Mouse (Mus musculus) G1E-ER4 (cell line): ENCODE measurements around the gene Cdk12. TPM values are rescaled to one million over a fixed set of nuclear protein-coding genes. Genes with fewer than 3 reads are reported as not detected.

Experiments used
- GATA1 ChIP-seq: IDR thresholded peaks from one replicate; pipeline ENCODE4 v1.8.0; 2012; ENCODE audit warnings: low read length, inconsistent platforms
- polyA plus RNA-seq: library from polyadenylated mRNA; stranded (reverse); fragments of >175 nt; gene quantifications from 2 replicates; pipeline ENCODE4 v1.2.3, GENCODE M21; 2012

Gene Cdk12
- polyA plus RNA-seq, 1 experiment = 19.2 TPM

DNA sequence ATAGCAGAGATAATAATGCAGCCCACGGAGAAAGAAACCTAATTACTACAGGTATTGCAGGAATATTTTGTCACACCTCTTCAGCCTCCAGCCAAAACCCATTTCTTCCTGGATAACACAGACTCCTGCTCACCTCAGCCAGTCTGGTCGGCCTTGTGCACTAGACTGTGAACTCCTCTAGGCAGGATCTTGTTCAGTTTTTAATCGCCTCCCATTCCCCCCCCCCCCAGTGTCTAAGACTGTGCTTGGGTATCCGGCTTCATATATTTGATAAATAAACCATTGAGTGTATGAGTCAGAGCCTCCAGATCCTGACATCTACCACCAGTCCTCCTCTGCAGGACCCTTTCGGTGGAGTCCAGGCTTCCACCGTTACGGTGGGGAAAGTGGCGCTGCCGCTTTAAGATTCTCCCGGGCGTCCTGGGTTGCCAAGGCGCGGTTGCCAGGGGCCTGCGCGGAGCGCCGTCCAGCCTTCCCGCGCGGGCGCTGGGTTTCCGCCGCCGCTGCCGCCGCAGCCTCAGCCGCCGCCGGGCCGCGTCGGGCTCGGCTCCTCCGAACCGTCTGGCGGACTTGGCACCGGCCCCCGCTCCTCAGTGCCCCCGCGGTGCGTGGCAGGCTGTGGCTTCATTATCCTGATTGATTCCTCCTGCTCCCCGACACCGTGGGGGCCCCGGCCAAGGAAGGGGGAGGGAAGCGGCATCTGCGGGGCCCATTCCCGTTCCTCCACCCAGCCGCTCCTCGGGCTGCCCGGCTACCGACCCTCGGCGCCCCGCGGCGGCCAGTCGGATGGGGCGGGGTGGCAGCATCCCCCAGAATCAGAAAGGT lies 91.5 kb downstream of the Cdk12 start:
- no peak for TF ChIP-seq GATA1

DNA sequence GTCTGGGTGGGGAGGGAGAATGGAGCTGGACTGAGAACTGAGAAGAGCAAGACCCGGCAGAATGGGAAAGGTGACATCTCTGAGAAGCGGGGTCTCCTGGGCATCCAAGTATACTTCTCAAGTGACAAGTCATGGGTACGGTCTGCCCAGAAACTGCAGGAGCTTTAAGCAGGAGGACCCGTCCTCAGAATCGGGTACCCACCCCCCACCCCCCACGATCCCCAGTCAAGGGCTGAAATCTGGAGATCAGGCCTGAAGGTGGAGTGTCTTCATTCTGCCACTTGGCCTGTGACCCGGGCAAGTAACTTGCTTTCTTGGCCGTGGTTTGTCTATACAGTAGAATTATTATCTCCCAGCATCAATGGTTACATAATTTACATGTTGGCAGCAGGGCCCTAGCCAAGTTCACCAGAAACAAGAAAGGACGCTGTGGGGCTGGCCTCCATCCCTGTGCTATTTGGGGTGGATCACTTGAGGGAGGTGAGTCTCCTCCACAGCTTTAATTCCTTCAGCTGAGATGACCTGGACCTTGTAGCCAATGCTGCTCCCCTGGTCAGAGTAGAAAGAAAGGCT lies 92.2 kb downstream of the Cdk12 start:
- TF ChIP-seq GATA1 = no peak

DNA sequence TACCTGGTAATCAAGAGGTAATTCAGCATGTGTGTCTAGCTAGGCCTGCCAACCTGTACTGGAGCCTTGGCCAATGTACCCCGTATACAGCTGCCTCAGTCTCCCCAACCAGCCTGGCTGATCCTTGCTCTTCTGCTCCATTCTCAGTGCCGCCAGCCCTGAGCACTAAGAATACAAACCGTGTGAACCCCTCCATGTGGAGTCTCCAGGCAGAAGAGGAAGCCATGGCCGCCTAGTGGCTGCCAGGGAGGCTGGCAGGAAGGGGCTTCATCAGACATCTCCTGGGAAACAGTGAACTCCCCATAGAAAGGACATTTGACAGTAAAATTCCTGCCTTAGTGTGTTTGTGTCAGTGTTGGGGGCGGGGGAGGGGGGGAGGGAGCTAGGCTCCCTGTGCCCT lies 93.4 kb downstream of the Cdk12 start:
- no peak for TF ChIP-seq GATA1

DNA sequence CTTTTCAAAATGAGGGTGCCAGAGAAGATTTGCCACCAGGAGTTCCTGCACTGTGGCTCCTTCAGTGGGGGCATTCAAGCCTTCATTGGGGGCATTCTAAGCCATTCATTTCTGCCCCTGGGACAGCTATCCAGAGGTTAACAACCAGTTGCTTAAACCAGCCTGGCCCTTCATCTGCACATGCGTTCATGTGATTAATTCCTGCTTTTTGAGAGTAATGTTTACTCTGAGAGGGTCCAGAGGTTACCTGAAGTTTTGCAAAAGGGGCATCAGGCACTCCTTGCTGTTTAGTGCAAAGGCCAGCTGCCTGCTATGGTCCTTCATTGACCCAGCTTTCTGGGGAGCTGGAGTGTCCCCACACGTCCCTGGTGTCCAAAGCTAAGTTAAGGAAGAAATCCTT lies 94.1 kb downstream of the Cdk12 start:
- TF ChIP-seq GATA1 = no peak

DNA sequence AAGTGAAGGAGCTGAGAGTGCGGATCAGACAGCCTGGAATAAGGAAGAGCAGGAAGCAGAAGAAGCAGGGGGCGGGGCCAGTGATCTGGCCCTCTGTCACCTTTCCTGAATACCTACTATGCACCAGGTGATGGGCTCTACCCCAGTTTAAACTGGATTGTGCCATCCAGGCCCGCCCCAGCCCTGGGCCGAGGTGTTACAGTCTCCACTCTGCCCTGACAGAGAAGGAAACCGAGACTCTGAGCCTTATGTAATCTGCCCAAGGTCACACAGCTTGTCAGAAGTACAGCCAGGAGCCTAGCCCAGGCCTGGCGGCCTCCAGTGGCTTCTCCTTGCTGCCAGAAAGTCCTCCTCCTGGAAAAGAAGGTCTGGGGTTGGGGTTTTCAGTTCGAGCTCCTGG lies 94.9 kb downstream of the Cdk12 start:
- TF ChIP-seq GATA1 = no peak

DNA sequence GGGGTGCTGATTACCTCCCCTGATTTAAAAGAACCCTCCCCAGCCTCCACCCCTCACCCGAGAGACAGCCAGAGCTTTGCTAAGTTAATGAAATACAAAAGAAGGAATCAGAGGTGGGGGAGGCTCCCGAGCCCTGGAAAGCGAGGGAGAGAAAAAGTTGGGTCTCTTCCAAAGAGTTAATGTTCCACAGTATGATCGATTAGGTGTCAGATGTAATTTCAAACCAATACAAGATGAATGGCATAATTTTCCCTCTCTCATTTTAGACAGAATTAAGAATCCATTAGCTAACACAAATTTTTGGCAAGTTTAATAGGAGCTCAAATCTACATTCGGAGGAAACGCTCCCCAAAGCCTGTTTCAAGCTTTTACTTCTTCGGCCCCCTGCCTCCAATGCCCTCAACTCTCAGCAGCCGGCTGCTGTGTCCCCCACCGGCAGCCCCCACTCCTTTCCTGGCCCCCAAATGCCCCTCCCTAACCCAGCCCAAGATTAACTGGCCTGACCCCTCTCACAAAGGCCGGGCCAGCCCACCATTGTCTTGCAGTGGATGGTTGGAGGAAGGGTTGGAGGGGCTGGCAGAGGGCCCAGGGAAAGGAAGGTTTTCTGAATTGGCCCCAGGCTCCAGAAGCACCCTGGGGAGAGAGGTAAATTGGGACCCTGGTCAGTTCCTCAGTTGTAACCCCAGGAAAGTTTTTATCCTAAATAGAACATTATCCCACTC lies 95.8 kb downstream of the Cdk12 start:
- no peak for TF ChIP-seq GATA1

DNA sequence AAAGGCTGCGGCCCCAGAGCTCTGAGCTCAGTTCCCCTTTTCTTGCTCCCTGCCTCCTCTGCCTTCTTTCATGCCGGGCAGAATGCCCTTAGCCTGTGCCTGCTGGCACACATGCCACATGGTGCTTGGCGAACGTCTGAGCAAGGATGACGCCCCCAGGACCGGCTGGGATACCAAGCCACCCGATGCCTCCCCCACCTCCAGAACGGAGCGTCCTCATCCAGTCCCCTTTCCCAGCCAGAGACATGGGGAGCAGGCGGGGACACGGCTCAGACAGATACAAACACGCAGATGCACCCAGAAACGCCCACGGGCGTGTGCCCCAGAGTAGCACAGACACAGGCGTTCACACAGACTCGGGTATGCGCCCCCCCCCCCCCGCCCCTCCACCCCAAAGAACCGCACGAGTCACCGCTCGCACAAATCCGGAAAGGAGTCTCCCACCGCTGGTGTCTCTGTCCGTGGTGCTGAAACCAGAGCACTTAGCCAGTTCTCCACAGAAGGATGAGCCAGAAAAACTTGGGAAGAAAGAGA lies 111.0 kb downstream of the Cdk12 start:
- no peak for TF ChIP-seq GATA1

DNA sequence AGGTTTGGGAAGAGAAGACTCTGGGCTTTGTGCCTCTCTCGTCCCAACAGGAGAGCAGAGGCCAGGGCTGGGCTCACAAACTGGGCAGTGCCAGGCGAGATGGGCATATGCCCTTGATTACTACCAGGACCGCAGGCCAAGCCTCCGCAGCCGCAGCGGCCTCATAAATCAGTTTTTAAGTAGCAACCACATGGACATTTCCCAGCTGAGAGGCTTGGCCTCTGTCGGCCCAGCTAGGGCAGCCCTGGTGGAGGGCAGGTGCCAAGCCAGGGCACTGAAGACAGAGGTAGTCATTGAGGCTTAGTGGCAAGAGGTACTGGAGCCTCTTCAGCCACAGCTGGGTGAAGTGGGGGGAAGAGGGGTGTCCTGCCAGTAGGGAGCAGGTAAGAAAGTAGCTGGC lies 114.6 kb downstream of the Cdk12 start:
- no peak for TF ChIP-seq GATA1

DNA sequence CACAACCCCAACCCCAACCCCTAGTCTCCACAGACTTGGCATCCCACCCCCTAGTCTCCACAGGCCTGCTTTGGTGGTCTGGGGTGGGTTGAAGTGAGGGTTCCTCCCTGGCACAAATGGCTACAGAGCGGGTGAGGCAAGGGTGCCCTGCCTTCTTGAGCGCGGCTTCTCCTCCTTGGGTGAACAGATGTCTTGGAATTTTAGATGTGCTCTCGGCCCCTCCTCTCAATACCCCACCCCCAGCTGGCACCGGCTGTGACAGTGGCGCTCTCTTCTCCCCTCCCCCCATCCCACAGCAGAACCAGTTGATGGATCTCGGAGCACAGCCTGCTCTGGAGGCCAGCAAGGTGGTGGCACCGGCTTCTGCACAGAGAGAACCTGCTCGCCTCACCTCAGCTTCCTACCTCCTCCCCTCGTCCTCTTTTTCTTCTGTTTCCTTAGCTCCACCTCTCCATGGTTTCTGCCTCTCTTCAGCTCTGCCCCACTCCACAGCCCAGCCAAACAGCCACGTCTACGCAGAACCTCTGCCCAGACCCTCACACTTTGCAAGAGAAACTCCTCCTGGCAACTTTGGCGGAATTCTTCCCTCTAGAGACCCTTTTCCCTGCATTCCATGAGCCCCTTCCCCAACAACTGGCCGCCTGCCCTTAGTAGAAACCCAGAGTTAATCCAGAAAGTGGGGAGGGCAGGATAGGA lies 115.7 kb downstream of the Cdk12 start:
- TF ChIP-seq GATA1 = no peak

DNA sequence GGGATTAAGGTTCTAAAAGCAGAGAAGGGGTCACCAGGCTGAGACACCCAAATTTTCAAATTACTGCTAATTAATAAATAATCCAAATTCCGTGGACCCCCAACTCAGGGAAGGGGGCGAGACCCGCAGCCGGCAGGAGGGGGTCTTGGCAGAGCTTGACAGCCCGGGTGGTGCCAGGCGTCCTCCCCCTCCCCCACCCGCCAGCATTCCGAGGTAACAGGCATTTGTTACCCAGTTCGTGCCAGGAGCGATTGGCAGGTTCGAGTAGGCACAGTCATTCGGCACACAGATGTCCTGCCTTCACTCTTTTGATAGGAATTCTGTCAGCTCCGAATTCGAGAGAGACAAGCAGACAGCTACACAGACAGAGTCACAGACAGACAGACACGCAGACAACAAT lies 116.3 kb downstream of the Cdk12 start:
- no peak for TF ChIP-seq GATA1

DNA sequence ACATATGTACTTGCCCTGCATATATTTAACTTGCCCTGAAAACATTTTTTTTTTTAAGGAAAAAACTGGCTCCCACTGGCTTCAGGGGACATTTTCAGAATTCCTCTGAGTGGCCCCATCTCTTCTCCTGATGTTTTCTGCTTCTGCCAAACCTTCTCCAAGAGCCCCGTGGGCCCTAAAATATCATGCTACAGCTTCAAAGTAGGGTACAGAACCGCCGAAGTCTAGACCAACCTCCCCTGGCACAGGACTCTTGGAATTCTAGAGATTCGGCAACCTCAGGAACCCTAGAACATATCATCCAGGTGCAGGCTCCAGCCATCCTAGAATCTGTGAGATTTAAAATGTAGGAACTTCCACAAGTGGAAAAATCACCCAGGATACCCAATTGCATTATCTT lies 116.7 kb downstream of the Cdk12 start:
- TF ChIP-seq GATA1 = no peak

DNA sequence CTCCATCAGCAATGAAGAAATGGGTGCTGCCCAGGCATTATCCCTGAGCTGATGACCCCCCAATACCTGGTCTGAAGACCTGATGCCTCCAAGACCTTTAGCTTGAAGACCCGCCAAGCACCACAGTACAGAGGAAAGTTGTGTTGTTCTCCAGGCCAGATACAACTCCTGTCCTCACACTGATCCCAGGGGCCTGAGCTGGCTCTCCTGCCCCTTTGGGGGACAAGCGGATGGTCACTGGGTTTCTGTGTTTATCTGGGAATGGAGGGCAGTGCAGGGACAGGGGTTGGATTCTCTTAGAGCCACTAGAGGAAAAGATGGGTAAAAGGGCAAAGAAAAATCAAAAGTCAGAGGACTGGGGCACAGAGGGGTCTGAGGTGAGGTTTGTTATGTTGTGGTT lies 117.1 kb downstream of the Cdk12 start:
- no peak for TF ChIP-seq GATA1

DNA sequence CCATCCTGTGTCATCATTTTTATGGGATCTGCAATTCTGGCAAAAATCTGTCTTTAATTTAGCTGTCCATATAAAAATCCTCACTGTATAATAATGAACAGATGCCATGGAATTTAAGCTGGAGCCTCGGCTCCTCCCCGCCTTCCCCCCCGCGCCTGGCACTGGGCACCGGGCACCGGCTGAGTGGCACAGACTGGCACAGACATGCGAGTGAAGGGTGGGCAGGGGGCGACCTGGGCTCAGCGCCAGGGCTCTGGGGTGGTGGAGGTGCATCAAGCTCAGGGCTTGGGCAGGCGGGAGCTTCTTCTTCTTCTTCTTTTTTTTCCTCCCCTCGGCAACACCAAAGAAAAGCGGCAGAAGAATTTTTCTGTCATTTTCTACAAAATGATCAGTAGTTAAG lies 117.5 kb downstream of the Cdk12 start:
- TF ChIP-seq GATA1 = no peak

DNA sequence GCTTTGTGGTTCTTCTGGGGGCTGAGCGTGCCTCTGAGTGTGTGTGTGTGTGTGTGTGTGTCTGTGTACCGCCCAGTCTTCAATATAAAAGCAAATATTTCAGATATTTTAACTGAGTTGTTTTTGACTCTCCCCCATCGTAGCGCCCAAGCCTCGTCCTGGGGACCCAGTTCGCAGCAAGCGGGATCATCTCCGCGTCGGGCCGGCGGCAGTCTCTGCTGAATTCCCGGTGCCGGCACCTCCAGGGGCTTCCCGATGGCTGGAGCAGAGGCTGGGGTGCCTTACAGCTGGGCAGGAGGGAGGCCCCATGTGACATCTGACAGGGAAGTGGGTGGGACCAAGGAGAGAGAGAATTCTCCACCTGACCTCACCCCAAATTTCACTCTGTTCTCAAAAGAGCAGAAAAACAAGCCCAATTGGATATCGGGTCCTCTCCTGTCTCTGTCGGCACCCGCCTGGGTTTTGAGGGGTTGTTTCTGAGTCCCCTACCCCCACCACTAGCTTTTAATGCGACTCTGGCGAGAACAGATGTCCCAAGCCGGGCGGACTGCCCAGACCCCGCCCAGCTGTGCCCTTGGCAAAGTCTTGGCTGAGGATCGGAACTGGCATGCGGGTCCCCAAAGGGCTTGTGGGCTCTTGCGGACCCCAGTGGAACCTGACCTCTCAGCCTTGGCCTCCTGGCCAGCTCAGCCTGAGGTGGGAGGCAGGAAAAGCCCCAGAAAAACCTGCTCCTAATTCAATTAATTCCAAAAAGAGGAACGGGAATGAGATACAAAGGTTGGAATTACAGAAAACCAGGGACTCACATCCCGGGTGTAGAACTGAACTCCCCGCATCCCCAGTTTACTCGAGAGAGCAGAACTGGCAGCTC lies 118.2 kb downstream of the Cdk12 start:
- TF ChIP-seq GATA1 = no peak

DNA sequence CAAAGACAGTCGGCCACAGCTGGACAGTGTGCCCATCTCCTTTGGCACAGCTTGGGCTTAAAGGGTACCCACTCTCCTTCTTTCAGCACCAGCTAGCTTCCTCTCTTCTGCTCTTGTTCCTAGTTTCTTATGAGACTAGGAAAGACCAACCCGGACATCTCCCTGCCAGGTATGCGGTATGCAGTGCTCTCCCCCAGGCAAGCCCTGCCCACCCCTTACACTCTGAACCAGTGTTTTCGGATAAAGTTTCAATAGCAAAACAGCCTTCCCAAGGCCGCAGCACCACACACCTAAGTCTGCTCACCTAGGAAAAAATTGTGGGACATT lies 118.8 kb downstream of the Cdk12 start:
- TF ChIP-seq GATA1 = no peak

DNA sequence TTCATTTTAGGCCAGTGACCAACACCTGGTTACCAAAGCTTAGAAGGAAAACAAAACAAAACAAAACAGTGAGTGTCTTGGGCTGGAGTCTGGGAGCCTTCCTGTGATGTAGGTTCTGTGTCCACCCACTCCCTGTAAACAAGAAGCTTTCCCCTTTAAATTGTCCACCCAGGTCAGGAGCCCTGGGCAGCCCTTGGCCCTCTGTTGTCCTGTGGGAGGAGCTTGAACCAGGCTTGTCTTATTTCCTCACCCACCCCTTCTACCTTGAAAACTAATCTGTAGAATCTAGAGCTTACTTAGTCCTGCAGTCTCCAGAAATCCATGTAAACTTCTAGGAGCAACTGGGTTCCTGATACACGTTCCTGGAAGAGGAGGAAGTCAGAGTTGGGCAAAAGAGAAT lies 119.3 kb downstream of the Cdk12 start:
- TF ChIP-seq GATA1 = no peak
